Mouse (Mus musculus) bone marrow macrophage, adult 2 months (primary cell): Measurements from ENCODE around the gene Dock2.

Experiments
- CTCF ChIP-seq: IDR thresholded peaks from 2 replicates; pipeline ENCODE4 v1.5.1; 2012; ENCODE audit warnings: low read depth, mild to moderate bottlenecking, low read length, moderate library complexity
- POLR2A ChIP-seq: IDR thresholded peaks from 2 replicates; pipeline ENCODE4 v1.6.1; 2012; ENCODE audit warnings: mild to moderate bottlenecking, low read depth, low read length, borderline replicate concordance

DNA sequence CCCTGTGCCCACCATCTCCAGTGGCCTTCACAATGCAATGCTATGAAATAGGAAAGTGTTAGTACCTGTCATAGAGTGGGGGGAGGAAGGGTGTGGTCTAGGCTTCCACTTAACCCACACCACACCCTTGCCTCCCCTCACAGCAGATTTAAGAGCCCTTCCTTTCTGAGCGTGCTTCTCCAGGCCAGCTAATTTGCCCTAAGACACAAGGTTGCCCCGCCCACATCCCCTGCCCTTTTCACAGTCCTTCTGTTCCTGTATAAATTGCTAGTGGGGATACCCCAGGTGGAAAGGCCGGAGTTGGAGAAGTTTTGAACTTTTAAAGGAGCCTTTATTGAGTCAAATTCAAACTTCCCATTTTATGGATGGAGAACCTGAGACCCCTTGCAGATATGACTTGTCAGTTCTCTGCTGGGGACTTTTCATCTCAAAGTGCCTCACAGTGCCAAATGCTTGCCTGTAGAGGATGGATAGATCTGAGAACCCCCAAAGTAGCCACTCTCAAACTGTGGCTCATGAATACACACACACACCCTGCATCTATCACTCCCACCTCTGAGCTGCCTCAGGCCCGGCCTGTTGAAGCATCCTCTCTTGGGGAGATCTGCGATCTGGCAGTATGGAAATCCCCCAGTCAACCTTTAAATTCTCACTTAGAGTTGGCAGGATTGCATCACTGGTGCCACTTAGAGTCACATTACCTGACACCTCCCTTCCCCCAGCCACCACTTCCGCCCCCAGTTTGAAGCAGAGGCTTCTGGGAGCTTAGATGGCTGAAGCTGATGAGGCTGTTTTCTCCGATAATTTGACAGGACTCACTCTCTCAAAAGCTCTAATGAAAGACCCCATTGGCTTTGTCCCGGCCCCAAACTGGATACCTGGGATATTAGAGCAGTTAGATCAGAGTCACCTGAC, 919 bp downstream of the Dock2 start:
- TF ChIP-seq CTCF (peak; percentile 17; the same call in 1 of the 2 replicates), POLR2A (no peak)
